Mouse (Mus musculus): ENCODE measurements around the gene Oxa1l.

Oxa1l gene

DNA sequence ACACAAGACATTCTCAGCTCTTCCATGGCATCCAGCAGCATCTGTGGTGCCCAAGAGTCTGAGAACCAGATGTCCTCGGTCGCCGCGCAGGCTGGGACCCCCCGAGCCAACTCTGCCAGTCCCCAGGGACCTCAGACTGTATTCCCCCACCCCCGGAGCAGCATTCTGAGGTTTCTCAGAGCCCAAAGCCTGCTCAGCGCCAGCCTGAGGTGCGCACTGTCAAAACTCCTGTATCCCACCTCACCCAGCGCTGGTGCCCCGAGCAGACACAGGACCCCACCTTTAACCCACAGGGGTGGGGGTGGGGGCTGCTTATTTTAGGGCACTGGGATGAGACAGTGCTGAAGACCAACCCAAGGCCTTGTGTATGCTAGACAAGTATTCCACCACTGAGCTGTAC is 10.8 kb downstream of the Oxa1l start:
- DNase-seq (ENCODE audit: low read depth, low spot score): no peak

DNA sequence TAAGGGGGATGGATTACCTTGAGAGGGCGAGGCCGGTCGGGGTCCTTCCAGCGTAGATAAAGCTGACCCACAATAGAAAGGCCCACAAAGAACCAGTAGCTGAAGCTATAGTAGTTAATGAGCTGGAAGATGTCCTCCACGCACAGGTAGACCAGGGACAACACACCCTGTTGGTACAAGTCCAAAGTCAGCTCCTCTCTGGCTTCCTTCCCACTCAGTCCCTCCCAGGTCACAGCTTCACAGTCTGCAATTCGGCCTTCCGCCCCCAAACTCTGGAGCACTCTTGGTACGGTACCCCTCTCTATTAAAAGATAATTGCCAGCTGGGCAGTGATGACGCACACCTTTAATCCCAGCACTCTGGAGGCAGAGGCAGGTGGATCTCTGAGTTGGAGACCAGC is 12.3 kb downstream of the Oxa1l start:
- no peak for DNase-seq (ENCODE audit: low read depth, low spot score)

DNA sequence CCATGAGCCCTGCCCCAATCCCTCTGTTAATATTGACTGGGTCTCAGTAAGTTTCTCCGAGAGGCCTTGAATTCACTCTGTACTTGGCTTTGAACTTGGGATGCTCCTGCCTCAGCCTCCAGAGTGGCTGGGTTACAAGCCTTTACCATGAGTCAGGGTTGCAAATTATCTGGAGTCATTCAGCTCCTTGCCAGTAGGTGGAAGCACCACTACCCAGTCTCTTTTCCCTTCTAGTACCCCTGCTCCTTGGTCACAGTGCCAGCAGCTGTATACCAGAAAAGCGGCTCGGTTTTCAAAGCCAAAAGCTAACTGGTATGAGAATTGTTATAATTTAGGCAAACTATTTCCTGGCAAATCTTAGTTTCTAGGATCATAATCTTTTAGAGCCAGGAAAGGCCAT is 15.3 kb downstream of the Oxa1l start:
- DNase-seq (ENCODE audit: low read depth, low spot score): peak; percentile 76

DNA sequence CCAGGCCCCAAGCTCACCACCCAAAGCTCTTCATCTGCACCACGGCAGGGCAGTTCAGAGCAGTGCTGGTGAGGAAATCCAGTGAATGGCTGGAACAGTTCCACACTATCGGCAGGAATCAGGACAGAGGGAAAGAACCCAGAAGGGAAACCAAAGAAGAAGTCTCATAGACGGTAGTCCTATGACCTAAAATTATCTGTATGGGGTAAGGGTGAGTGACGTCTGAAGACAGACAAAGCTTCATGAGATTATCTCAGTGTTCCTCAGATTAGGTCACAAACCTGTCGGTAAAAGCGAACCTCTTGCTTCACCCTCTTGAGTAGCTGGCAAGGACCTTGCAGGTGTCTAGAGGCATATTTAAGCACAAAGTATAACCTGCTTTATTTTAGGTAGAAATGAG is 16.5 kb downstream of the Oxa1l start:
- no peak for DNase-seq (ENCODE audit: low read depth, low spot score)

DNA sequence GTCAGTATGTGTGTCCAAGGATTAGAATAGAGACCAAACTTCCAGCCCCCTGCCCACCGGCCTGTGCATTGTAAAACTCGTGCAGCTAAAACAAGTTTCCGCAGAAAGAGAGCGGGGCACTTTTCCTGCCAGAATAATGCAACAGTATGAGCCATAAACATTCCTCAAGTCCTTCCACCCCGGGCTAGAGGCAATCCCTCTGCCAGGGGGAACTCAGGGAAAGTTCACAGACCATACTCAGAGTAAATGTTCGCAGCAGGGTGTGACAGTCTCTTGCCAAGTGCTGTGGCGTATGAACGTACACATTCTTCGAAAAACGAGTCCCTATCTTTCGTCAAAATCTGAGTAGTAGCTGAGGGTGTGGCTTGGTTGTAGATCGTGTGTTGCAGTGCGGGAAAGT is 18.9 kb downstream of the Oxa1l start:
- peak; percentile 28 for DNase-seq (ENCODE audit: low read depth, low spot score)

DNA sequence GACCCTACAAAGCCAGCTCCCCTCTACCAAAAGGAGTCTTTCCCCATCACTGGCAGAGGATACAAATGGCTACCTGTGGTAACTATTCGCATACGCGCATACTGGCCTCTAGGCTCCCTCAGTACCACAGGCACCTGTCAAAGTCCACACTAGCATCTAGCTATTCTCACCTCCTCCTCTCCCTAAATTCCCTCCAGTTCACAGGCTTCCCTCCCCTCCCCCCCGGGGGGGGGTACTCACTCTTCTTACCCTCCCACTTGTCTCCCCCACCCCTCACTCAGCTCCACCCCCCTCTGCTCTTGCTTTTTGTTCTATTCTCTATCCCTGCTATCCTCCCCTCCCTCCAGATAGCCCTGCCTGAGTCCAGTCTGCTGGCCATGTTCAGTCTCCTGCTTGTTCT is 20.0 kb downstream of the Oxa1l start:
- DNase-seq (ENCODE audit: low read depth, low spot score): peak; percentile 35

DNA sequence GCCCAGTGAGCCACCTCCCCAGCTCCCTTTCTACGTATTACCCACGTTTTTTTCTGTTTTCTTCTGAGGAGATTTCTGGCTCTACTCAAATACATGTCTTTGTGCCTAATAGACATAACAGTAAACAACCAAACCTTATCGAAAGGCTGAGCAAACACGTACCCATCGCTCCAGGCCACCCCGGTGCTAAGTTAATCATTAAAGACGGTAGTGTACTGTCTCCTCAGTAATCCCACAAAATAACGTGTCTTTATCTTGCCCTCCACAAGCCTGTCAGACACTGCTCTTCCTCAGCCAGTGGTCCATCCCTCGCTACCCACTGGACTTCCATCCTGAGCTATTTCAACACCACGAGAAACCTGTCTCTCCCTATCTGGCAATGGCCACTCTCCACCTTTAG is 21.2 kb downstream of the Oxa1l start:
- no peak for DNase-seq (ENCODE audit: low read depth, low spot score)

DNA sequence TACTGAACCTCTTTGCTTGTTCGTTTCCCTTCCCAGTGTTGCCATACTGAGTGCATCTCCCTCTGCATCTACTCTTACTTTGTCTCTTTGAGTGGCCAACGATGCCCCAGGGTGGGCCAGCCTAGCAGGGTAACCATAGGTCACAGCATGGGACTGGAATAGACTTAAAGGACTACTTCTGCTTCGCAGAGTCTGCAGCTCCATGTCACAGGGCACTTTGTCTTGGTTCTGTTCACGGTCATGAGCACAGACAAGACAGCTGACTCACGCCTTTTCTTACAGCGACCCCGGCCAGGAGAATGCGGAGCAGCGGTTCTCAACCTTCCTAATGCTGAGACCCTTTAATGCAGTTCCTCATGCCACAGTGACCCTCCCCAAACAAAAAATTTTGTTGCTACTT is 22.0 kb downstream of the Oxa1l start:
- DNase-seq (ENCODE audit: low read depth, low spot score): peak; percentile 27

DNA sequence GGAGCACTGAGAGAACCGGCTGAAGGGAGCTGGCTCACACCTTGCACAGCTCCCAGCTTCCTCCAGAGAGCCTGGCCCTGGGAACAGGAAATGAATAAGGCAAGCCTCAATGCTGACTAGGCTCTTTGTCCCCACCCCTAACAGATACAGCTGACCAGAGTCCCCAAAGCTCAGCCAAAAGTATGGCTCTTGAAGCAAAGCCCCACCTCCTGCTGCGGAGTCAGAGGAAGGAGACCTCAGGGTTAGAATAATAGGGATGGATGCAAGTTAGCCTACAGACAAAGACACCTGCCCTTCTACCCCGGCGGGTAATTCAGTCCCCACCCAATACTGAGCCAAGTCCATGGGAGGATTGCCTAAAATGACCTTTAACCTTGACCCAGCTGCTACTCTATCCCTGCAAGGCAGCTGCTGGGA is 22.7 kb downstream of the Oxa1l start:
- DNase-seq (ENCODE audit: low read depth, low spot score): peak; percentile 96

DNA sequence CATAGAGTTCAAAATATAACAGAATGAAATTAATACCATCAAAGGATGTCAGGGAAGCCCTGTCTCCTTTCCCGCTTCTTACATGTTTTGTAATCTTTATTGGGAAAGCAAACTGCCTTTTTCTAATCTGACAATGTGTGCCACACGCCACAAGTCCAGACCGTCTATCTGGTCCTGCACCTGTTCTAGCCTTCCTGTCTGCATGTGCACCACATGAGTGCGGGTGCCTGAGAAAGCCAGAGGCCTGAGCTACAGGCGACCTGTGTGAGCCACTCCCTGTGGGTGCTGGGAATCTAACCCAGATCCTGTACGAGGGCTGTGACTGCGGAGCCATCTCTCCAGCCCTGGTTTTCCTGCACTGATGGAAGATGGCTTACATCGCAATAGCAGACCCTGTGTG is 23.8 kb downstream of the Oxa1l start:
- no peak for DNase-seq (ENCODE audit: low read depth, low spot score)

DNA sequence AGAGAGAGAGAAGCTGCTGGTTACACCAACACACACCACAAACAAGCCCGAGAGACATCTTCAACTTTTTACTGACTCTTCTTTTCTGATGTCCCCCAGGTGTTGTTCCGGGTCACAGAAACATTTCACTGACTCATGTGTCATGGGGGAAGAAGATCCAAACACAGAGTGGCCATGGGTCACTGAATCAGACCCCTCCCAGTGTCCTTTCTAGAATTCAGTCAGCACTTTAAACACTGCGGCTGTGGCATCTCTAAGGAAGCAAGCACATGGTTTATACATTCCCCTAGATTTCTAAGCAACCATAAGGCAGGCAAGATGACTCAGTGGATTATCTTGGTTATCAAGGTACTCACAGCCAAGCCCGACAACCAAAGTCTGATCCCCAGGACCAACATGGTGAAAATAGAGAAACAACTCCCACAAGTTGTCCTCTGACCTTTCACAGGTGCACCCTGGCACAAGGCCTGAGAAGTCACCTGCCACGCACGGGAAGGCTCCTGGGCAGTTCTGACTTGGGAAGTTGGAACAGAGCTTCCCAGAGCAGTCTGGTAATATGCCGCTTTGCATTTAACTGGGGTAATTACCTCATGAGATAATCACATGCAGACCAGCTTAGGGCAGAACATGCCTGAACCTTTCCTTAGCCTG is 25.5 kb downstream of the Oxa1l start:
- no peak for DNase-seq (ENCODE audit: low read depth, low spot score)

DNA sequence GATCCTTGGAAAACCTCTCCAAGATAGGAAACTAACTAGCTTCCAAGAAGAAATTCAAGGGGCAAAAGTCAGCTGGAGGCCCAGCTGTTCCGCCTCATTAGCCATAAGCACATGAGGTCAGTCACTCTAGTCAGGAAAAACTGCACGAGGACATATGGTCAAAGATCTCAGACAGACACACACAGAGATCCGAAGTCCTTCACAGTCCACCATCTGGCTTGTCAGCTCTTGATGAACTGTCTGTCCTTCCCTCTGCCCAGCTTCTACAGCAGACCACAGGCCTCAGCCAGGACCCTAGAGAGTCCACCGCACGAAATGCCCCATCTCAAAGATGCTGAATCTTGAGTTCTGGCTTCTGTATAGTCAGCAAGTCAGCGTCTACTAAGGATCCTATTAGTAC is 26.9 kb downstream of the Oxa1l start:
- DNase-seq (ENCODE audit: low read depth, low spot score): no peak

DNA sequence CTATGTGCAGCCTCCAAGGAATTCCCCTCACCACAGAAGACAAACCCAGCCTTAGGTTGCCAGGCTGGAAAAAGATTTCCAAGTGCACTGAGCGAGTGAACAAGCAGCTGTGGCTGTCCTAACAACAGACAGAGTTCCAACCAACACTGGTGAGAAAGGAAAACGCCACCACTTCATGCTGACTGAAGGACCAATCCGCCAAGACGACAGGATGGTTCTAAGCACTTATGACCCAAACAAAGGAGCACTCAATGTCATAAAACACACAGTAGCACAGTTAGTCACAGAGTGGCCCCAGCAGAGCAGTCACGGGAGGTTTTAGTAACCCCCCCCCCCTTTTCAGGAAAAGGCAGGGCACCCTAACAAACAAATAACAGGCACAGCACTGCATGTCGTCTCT is 30.2 kb downstream of the Oxa1l start:
- no peak for DNase-seq (ENCODE audit: low read depth, low spot score)

DNA sequence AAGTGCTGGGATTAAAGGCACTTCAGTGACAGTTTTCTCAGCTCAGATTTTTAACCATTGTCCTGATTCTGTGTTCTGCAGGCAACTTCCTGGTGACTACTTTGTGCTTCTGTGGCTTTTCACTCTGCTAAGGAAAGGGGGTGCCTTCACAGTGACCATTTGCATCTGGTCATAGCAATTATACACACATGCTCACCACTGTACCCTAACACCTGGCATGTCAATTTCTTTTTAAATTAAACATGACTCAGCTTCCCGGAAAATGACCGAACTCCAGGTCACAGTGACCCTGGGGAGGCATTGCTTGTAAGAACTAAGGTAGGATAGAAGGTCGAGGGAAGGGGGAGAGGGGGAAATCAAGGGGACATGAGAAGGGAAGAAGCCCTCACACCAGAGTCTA is 33.2 kb downstream of the Oxa1l start:
- DNase-seq (ENCODE audit: low read depth, low spot score): no peak

DNA sequence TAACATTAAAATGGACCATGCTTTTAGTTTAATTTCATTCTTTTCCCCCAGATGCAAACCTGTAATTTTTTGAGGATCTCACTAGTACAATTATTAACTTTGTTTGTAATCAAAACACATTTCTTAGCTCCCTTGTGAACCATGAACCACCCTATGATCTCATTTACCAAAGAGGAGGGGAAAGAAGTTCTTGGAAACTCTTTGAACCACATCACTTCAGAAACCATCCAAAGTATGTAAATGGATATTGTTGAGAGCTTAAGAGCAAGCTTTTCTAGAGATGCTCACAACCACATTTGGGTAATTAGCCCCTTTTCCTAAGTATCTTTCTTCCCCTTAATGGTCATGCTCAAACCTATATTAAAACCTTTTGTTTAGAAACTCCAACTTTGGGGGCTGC is 33.7 kb downstream of the Oxa1l start:
- DNase-seq (ENCODE audit: low read depth, low spot score): no peak

DNA sequence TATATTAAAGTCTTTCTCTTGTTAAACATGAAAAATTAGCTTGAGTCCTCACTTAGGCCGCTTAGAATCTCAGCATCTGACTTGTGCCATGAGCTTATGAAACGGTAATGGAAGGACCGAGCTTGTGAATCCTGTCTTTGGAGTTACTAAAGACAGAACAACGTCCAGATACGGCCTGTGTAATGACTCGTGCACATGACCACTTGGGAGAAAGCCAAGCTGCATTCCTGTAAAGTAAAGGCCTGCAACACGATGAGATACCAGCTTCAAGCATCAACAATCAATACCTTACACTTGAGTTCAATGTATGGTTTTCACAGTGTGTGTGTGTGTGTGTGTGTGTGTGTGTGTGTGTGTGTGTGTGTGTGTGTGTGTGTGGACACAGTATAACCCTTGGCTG is 36.1 kb downstream of the Oxa1l start:
- DNase-seq (ENCODE audit: low read depth, low spot score): no peak

DNA sequence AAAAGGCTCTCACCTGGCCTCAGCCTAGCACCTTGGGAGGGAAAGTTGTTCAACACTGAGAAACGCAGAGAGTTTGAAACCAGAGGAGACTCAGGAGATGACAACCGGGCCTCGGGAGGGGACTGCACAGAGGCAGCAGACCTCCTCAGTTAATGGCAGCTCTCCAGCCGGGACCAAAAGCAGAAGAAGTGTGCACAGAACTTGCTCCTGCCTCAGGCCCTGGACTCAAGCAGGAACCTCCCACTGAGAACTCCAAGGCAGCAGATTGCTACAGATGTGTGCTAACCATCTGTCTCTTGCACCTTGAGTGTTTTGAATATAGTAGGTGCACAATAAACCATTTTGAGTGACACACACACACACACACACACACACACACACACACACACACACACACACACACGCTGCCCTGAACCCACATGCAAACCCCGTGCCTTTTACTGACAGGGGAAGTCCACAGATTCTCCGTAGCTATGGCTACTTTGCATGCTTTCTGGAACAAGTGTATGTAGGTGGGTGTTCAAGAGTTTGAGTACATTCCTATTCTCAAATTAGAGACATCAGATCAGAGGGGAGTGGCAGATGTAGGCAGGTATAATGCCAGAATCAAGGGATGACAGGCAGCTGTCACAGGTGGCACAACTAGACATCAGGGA is 37.4 kb downstream of the Oxa1l start:
- no peak for DNase-seq (ENCODE audit: low read depth, low spot score)

DNA sequence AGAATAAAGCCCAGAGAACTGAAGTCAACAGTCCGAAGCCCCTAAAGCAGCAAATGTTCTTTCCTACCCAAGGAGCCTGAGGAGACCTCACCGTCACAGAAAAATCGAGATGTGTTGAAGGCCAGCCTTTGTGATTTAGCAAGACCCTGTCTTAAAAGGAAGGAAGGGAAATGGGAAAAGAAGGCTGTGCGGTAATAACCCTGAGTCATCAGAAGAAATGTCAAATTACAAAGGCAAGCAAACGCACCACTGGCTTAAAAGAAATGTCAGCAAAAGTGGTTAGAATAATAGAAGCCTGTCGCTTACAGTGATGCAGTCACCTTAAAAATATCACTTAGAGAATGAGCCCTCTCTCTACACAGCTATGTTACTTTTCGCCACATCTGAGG is 37.9 kb downstream of the Oxa1l start:
- no peak for DNase-seq (ENCODE audit: low read depth, low spot score)

DNA sequence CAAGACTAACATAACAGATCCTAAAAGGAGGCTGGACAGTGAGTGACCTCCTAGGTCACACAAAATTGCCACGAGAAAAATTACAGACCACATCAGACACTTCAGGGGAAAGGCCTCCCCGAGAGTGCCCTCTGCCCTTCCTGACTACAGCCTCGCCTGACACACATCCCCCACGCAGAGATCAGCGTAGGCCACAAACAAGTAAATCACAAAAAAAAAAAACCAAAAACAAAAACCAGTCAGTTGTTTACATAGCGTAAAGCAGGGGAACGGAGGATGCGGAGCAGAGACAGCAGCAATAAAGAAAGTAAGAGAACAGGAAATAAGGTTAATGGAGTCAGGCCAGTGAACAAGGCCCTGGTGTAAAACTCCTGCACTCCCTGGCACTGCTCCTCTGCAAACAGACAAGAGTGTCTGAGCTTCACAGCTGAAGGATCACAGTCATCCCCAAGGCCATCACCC is 38.3 kb downstream of the Oxa1l start:
- no peak for DNase-seq (ENCODE audit: low read depth, low spot score)

DNA sequence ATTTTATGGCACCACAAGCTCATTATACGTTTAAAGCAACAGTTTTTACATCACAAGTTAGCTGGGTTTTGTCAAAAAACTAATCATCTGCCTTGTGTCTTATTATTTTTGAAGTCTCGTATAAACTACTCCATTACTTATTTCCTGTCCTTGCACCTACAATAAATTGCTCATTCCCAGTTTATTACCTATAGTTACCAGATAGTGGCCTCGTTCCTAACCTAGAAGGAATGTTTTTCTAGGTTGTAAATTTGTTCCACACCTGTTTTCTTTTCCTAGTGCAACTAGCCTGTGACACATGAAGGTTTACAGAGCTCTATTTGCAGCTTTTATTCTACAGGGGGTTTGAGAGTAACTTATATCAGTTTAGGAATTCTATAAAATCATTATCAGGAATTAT is 41.1 kb downstream of the Oxa1l start:
- no peak for DNase-seq (ENCODE audit: low read depth, low spot score)

DNA sequence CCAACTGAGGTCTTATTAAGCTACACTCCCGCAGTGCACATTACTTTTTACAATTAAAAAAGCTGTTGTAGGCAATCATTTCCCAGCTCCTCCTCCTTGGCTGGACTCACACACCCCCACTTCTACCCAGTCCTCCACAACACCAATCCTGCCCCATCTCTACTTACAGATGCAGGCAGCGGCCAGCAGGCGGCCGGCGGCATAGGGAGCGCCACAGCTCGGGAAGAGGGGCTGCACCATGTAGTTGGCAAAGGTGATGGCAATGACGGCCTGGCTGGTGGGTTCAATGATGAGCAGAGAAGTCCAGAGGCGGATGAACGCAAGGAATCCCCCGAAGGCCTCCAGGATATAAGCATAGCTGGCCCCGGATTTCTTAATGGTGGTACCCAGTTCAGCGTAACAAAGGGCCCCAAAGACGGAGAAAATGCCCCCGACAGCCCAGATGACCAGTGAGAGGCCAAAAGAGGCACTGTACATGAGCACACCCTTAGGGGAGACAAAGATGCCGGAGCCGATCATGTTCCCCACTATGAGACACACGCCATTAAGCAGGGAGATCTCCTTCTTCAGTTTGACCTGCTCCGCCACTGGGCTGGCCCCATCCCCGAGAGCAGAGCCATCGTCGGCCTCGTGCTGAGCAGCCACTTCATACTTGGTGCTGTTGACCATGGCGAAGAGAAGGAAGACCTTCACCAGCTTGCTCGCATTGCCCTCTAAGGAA is 47.9 kb downstream of the Oxa1l start:
- no peak for DNase-seq (ENCODE audit: low read depth, low spot score)

DNA sequence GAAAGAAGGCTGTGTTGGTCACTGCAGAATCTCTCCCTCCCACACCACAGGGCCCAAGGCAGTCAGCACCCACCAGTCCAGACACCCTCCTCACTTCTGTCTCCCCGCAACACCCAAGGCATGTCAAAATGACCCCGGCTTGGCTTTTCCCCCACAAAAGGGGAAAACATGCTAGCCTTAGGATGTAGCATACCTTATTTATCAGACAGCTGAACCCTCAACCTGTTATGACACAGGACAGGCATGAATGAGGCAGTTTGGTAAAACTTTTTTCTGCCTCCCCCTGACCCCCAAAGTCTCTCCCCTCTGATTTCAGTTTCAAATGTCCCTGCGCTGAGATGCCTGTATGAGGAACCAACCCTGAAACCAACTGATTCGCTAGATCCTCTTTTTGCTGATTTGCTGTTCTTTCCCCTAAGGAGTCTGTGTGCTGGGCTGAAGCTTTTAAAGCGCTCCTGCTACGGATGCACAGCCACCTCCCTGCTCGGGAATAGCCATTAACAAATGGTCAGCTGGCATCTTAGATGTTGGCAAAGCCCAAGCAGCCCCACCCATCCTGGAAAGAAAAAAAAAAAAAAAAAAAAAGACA is 48.5 kb downstream of the Oxa1l start:
- no peak for DNase-seq (ENCODE audit: low read depth, low spot score)
